Mouse (Mus musculus) MEL (cell line): Measurements from ENCODE around the gene Tsga10ip. TPM values are rescaled to one million over a fixed set of nuclear protein-coding genes. Genes with fewer than 3 reads are reported as not detected.
"Not testable (repeated sequence)": the region's sequence is repeated elsewhere in the genome, so short reads cannot be mapped to it uniquely, and the experiment has no call there.

Source experiments
- DNase-seq: peaks from one replicate; pipeline ENCODE4 v3.0.0; 2011; ENCODE audit warnings: low read depth, low spot score
- H3K27ac ChIP-seq: 2 replicates; pipeline ENCODE4 v1.5.1; 2012; ENCODE audit warnings: low read depth, mild to moderate bottlenecking, control low read depth, low read length, moderate library complexity; ENCODE audit not compliant: control insufficient read depth
- H3K27me3 ChIP-seq, 2 experiments: fragments of 150-350 bp in 1 of 2; sonication (generic) in 1 of 2; 2 replicates each; pipeline ENCODE4 v1.6.1; 2012; ENCODE audit warnings: low read length in 2 of 2, mild to moderate bottlenecking in 2 of 2, improper control_type of control experiment in 1 of 2, moderate library complexity in 1 of 2; ENCODE audit not compliant: insufficient read depth in 2 of 2, control insufficient read depth in 1 of 2
- H3K36me3 ChIP-seq, 2 experiments: 2 replicates each; pipeline ENCODE4 v1.6.1; 2012 to 2014; ENCODE audit warnings: low read length in 2 of 2, improper control_type of control experiment in 1 of 2, inconsistent platforms in 1 of 2, mild to moderate bottlenecking in 1 of 2; ENCODE audit not compliant: insufficient read depth in 2 of 2, control insufficient read depth in 1 of 2
- H3K4me1 ChIP-seq, 2 experiments: fragments of 150-350 bp in 1 of 2; sonication (generic) in 1 of 2; 2 replicates each; pipeline ENCODE4 v1.6.1; 2012; ENCODE audit warnings: low read length in 2 of 2, improper control_type of control experiment in 1 of 2, mild to moderate bottlenecking in 1 of 2; ENCODE audit not compliant: insufficient read depth in 2 of 2, control insufficient read depth in 1 of 2
- H3K4me3 ChIP-seq, 2 experiments: fragments of 150-350 bp in 1 of 2; sonication (generic) in 1 of 2; 2 replicates each; pipeline ENCODE4 v1.5.1; 2012; ENCODE audit warnings: low read depth in 2 of 2, low read length in 2 of 2, mild to moderate bottlenecking in 2 of 2, moderate library complexity in 2 of 2, control low read depth in 1 of 2, improper control_type of control experiment in 1 of 2; ENCODE audit not compliant: control insufficient read depth in 1 of 2, insufficient read depth in 1 of 2
- H3K79me2 ChIP-seq: 2 replicates; pipeline ENCODE4 v1.6.1; 2012; ENCODE audit warnings: mild to moderate bottlenecking, low read length, moderate library complexity; ENCODE audit not compliant: control insufficient read depth, poor library complexity, insufficient read depth
- H3K9ac ChIP-seq: 2 replicates; pipeline ENCODE4 v1.6.1; 2012; ENCODE audit warnings: low read depth, mild to moderate bottlenecking, control low read depth, low read length, moderate library complexity; ENCODE audit not compliant: control insufficient read depth, poor library complexity, severe bottlenecking
- H3K9me3 ChIP-seq: fragments of 150-350 bp; sonication (generic); replicated peaks from 2 replicates; pipeline ENCODE4 v1.6.1; 2012; ENCODE audit warnings: mild to moderate bottlenecking, low read length, improper control_type of control experiment, moderate library complexity; ENCODE audit not compliant: insufficient read depth
- CTCF ChIP-seq, 3 experiments: IDR thresholded peaks in 2 of 3; conservative IDR thresholded peaks in 1 of 3; 2 replicates each; pipeline ENCODE4 v1.5.1; 2011 to 2012; ENCODE audit warnings: low read length in 3 of 3, low read depth in 2 of 3, mild to moderate bottlenecking in 2 of 3, improper control_type of control experiment in 1 of 3, inconsistent platforms in 1 of 3, mixed read lengths in 1 of 3, moderate library complexity in 1 of 3; ENCODE audit not compliant: control insufficient read depth in 1 of 3, insufficient read depth in 1 of 3, poor library complexity in 1 of 3, severe bottlenecking in 1 of 3
- ELF1 ChIP-seq: IDR thresholded peaks from 2 replicates; pipeline ENCODE4 v1.6.1; 2014; ENCODE audit warnings: low read depth, mild to moderate bottlenecking, inconsistent platforms, low read length, improper control_type of control experiment, moderate library complexity
- ETS1 ChIP-seq: IDR thresholded peaks from 2 replicates; pipeline ENCODE4 v1.6.1; 2012; ENCODE audit warnings: low read depth, mild to moderate bottlenecking, inconsistent platforms, low read length, improper control_type of control experiment, moderate library complexity
- HCFC1 ChIP-seq: IDR thresholded peaks from 2 replicates; pipeline ENCODE4 v1.6.1; 2012; ENCODE audit warnings: low read depth, mild to moderate bottlenecking, inconsistent platforms, low read length, improper control_type of control experiment, moderate library complexity
- KAT2A ChIP-seq: conservative IDR thresholded peaks from 2 replicates; pipeline ENCODE4 v1.6.1; 2012; ENCODE audit warnings: low read depth, low read length, improper control_type of control experiment, inconsistent platforms
- MXI1 ChIP-seq: IDR thresholded peaks from 2 replicates; pipeline ENCODE4 v1.6.1; 2011; ENCODE audit warnings: mild to moderate bottlenecking, low read depth, low read length, improper control_type of control experiment
- MYB ChIP-seq: IDR thresholded peaks from 2 replicates; pipeline ENCODE4 v1.6.1; 2011; ENCODE audit warnings: mild to moderate bottlenecking, low read depth, low read length, improper control_type of control experiment
- MYC ChIP-seq: IDR thresholded peaks from 2 replicates; pipeline ENCODE4 v1.6.1; 2011; ENCODE audit warnings: low read depth, mild to moderate bottlenecking, low read length, improper control_type of control experiment, moderate library complexity
- NRF1 ChIP-seq: IDR thresholded peaks from 2 replicates; pipeline ENCODE4 v1.6.1; 2014; ENCODE audit warnings: low read depth, mild to moderate bottlenecking, inconsistent platforms, low read length, improper control_type of control experiment, moderate library complexity; ENCODE audit not compliant: poor library complexity, insufficient read depth, severe bottlenecking
- POLR2A ChIP-seq, 2 experiments: IDR thresholded peaks; 2 replicates each; pipeline ENCODE4 v1.6.1; 2011 to 2012; ENCODE audit warnings: low read length in 2 of 2, mild to moderate bottlenecking in 2 of 2, control low read depth in 1 of 2, improper control_type of control experiment in 1 of 2, low read depth in 1 of 2, moderate library complexity in 1 of 2; ENCODE audit not compliant: control insufficient read depth in 1 of 2, insufficient read depth in 1 of 2, poor library complexity in 1 of 2
- POLR2AphosphoS5 ChIP-seq: IDR thresholded peaks from 2 replicates; pipeline ENCODE4 v1.6.1; 2012; ENCODE audit warnings: low read depth, borderline replicate concordance, mild to moderate bottlenecking, inconsistent platforms, low read length, moderate library complexity, mixed read lengths
- RAD21 ChIP-seq: IDR thresholded peaks from 2 replicates; pipeline ENCODE4 v1.6.1; 2011; ENCODE audit warnings: mild to moderate bottlenecking, low read depth, low read length, improper control_type of control experiment
- RCOR1 ChIP-seq: IDR thresholded peaks from 2 replicates; pipeline ENCODE4 v1.6.1; 2012; ENCODE audit warnings: low read depth, mild to moderate bottlenecking, inconsistent platforms, low read length, improper control_type of control experiment
- SIN3A ChIP-seq: IDR thresholded peaks from 2 replicates; pipeline ENCODE4 v1.6.1; 2012; ENCODE audit warnings: low read length, improper control_type of control experiment, inconsistent platforms
- SMC3 ChIP-seq: IDR thresholded peaks from 2 replicates; pipeline ENCODE4 v1.6.1; 2011; ENCODE audit warnings: low read depth, low read length, improper control_type of control experiment
- TBP ChIP-seq: IDR thresholded peaks from 2 replicates; pipeline ENCODE4 v1.8.0; 2011; ENCODE audit warnings: low read depth, low read length, improper control_type of control experiment
- TCF12 ChIP-seq: IDR thresholded peaks from 2 replicates; pipeline ENCODE4 v1.6.1; 2014; ENCODE audit warnings: low read depth, mild to moderate bottlenecking, inconsistent platforms, low read length, improper control_type of control experiment, moderate library complexity
- UBTF ChIP-seq: IDR thresholded peaks from 2 replicates; pipeline ENCODE4 v1.6.1; 2012; ENCODE audit warnings: low read depth, mild to moderate bottlenecking, inconsistent platforms, low read length, improper control_type of control experiment, moderate library complexity, borderline replicate concordance; ENCODE audit not compliant: insufficient read depth
- USF2 ChIP-seq, 2 experiments: IDR thresholded peaks; 2 replicates each; pipeline ENCODE4 v1.6.1; 2011 to 2012; ENCODE audit warnings: improper control_type of control experiment in 2 of 2, low read length in 2 of 2, borderline replicate concordance in 1 of 2, inconsistent platforms in 1 of 2, low read depth in 1 of 2, mild to moderate bottlenecking in 1 of 2; ENCODE audit not compliant: insufficient read depth in 1 of 2
- ZC3H11A ChIP-seq: IDR thresholded peaks from 2 replicates; pipeline ENCODE4 v1.6.1; 2012; ENCODE audit warnings: low read depth, mild to moderate bottlenecking, inconsistent platforms, low read length, improper control_type of control experiment
- ZMIZ1 ChIP-seq: IDR thresholded peaks from 2 replicates; pipeline ENCODE4 v1.6.1; 2012; ENCODE audit warnings: low read depth, mild to moderate bottlenecking, inconsistent platforms, low read length, improper control_type of control experiment, moderate library complexity
- ZNF384 ChIP-seq: IDR thresholded peaks from 2 replicates; pipeline ENCODE4 v1.6.1; 2012; ENCODE audit warnings: low read depth, mild to moderate bottlenecking, inconsistent platforms, low read length, improper control_type of control experiment
- polyA plus RNA-seq, 2 experiments: library from polyadenylated mRNA; stranded (reverse) in 1 of 2; unstranded in 1 of 2; fragments of >175 nt in 1 of 2; fragments of >200 nt in 1 of 2; gene quantifications; 2 replicates each; pipeline versions ENCODE4 v1.2.1 to v1.2.4; 2012; ENCODE audit warnings: low replicate concordance in 2 of 2, low read depth in 1 of 2; ENCODE audit not compliant: insufficient read length in 2 of 2, insufficient read depth in 1 of 2, missing spikeins in 1 of 2
- total RNA-seq: library from RNA; depleted of rRNA; stranded (reverse); fragments of 300-350 nt; gene quantifications from 2 replicates; pipeline ENCODE4 v1.2.3, GENCODE M21; 2012

The Tsga10ip gene
- total and polyA plus RNA-seq, 3 experiments: 0.54 to 4.5 TPM; not detected in 1

DNA sequence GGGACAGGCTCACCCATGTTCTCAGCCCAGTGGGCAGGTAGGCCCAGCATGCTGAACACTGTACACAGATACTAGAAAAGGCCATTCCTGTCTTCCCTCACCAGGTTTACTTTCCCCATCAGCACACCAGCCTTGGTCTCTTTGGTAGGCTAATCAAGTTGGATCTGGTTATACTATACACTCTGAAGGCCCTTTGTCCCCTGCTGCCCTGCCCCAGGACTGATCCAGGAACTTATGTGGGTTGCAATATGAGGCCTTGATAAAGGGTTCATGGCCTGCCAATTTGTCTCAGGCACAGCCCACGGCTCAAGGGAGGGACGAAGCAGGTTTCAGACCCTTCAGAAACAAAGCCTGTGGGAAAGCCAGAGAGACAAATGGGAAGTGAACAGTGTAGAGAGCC, 48.7 kb downstream of the Tsga10ip start:
- H3K4me1 ChIP-seq: peaks cover 3 to 7% of the 10 kb centered on the region in 2 experiments
- no peak overlapping the region for H3K9ac ChIP-seq
- TF ChIP-seq KAT2A: no peak
- no peak for TF ChIP-seq RAD21
- TF ChIP-seq ELF1: no peak
- TF ChIP-seq ZC3H11A: no peak
- H3K79me2 ChIP-seq: no peaks in the 10 kb centered on the region
- no peak overlapping the region for H3K4me3 ChIP-seq
- H3K9me3 ChIP-seq: no peaks in the 10 kb centered on the region
- H3K27me3 ChIP-seq: peaks cover 0 to 3% of the 10 kb centered on the region in 2 experiments; a peak in 2 of 4 replicates
- H3K27ac ChIP-seq: no peak overlapping the region
- peaks cover 0 to 3% of the 10 kb centered on the region in 2 experiments; a peak in 2 of 4 replicates for H3K36me3 ChIP-seq
- DNase-seq: no peak

DNA sequence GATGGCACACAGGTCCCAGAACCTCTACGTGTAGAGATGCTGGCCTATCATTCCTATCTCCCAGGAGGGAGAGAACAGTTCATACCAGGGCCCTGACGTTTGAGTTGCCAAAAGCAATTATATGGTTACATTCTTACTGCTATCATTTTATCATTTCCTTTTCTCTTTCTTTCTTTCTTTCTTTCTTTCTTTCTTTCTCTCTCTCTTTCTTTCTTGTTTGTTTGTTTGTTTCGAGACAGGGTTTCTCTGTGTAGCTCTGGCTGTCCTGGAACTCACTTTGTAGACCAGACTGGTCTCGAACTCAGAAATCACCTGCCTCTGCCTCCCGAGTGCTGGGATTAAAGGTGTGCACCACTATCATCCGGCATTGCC, 52.8 kb downstream of the Tsga10ip start, which contains the start of gene Cst6:
Gene Cst6 (minus strand): TSS at position 73 of the 372 bp plus-strand sequence.
- H3K27me3 ChIP-seq, H3K9me3 ChIP-seq, H3K36me3 ChIP-seq, H3K27ac ChIP-seq, H3K4me1 ChIP-seq, DNase-seq, H3K79me2 ChIP-seq: not testable (repeated sequence)
- Histone ChIP-seq H3K4me3 (peak within 1 kb of the TSS; percentile 46 to 57), H3K9ac (peak within 1 kb of the TSS; percentile 42)

DNA sequence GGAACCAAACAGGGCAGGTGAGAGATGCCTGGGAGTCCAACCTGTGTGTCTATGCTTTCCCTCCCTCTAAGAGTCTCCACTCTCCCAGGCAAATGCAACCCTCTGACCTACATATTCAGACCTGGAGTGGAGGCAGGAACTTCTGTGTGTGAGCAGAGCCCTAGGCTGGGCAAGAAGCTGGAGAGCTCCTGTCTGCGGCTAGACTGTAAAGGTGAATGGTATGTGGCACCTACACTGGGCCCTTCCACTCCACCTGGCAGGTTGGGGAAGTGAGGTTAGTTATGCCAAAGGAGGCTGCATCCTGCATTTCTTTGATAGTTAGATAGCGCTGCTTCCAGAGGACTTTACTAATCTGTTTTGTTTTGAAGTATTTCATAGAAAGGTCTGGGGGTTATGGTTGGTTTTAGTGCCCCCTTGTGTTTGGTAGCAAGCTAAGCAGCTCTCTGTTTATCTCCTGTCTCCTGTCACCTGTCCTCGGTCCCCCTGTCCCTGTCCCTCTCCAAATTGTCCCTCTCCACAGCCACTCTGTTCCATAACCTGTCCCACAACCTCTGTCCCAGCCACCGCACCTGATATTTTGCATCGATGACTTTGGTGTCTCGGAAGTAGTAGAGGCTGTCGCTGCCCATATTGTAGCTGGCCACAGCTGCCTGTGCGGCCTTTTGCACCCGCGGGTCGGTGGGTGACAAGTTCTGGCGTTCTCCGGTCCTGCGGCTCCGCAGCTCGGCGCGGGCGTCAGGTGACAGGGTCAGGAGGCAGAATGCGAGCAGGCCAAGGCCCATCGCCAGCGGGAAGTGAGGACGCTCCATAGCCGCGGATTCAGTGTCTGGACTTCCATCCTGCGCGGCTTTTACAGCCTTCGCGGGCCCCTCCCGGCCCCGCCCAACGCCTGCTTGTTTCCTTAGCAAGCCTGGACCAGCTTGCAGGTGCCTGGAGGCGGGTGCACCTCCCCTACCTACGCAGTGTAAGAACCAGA, 53.5 kb downstream of the Tsga10ip start:
- peaks cover 0 to 3% of the 10 kb centered on the region in 2 experiments; a peak in 2 of 4 replicates for H3K27me3 ChIP-seq
- H3K4me3 ChIP-seq: peak overlapping the region; percentile 46 to 57
- no peak overlapping the region for H3K27ac ChIP-seq
- no peaks in the 10 kb centered on the region for H3K79me2 ChIP-seq
- H3K4me1 ChIP-seq: no peaks in the 10 kb centered on the region
- H3K36me3 ChIP-seq: no peaks in the 10 kb centered on the region
- 0 out of 2 replicates have a peak, but pooled peaks have one; percentile 18 for TF ChIP-seq SIN3A
- peak; percentile 47 for TF ChIP-seq ZC3H11A
- TF ChIP-seq MYB: no peak
- TF ChIP-seq UBTF: no peak
- TF ChIP-seq RAD21: peak; percentile 73
- TF ChIP-seq MXI1: peak; percentile 37; the same call in 1 of the 2 replicates
- TF ChIP-seq TBP: no peak
- TF ChIP-seq POLR2A (IDR thresholded peaks at IDR 0.05; ENCODE audit: control insufficient read depth in 1 of 2, insufficient read depth in 1 of 2, low read depth in 1 of 2, low read length in 2 of 2, poor library complexity in 1 of 2): no peak
- no peak for TF ChIP-seq USF2 (IDR thresholded peaks at IDR 0.05; ENCODE audit: borderline replicate concordance in 1 of 2, insufficient read depth in 1 of 2, low read depth in 1 of 2, low read length in 2 of 2)
- no peak for TF ChIP-seq MYC
- TF ChIP-seq POLR2AphosphoS5: no peak
- TF ChIP-seq HCFC1: no peak
- peak; percentile 31 to 75 (median 67); a peak in 5 of 6 replicates for TF ChIP-seq CTCF (IDR thresholded peaks at IDR 0.05 in 2 of 3, conservative IDR thresholded peaks at IDR 0.05 in 1 of 3; ENCODE audit: control insufficient read depth in 1 of 3, insufficient read depth in 1 of 3, low read depth in 2 of 3, low read length in 3 of 3, poor library complexity in 1 of 3, severe bottlenecking in 1 of 3)
- TF ChIP-seq RCOR1: no peak
- TF ChIP-seq NRF1: no peak
- TF ChIP-seq KAT2A: no peak
- no peak for TF ChIP-seq ZNF384
- TF ChIP-seq TCF12: no peak
- TF ChIP-seq ZMIZ1: no peak
- TF ChIP-seq SMC3: peak; percentile 66
- no peak for TF ChIP-seq ETS1
- DNase-seq: peak; percentile 65
- peak overlapping the region; percentile 42 for H3K9ac ChIP-seq
- H3K9me3 ChIP-seq: no peaks in the 10 kb centered on the region
